Mouse (Mus musculus) lung, postnatal 14 days (tissue): Measurements from ENCODE around the gene Olfr809.

ENCODE experiments used
- DNase-seq: peaks from one replicate; pipeline ENCODE4 v3.0.0; 2021

The Olfr809 gene

DNA sequence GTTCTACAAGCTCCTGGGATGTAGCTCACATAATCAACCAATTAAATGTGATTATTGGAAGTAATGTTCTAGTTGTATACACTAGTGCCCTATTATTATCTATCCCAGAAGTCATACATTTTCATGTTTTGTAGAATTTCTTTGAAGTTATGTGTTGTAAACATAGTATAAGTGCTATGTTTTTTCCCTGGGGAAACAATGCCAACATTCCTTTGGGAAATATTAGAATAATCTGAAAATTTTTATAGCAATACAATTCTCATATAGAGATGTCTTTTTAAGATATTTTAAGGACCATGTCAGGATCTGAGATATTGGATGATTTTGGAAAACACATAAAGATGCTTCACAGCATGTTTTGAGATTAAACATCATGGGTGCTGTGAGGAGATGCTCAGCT, at the start of gene Olfr809:
TSS of gene Olfr809 (plus strand) at position 301 of the 400 bp plus-strand sequence.
- no peak for DNase-seq

GRCm38 (mm10) chr10:129729275-129729674, 45.2 kb upstream of the Olfr809 start, which contains the start of gene Olfr805:
Gene Olfr805 (minus strand): TSS chr10:129729375.
- DNase-seq = no peak

DNA sequence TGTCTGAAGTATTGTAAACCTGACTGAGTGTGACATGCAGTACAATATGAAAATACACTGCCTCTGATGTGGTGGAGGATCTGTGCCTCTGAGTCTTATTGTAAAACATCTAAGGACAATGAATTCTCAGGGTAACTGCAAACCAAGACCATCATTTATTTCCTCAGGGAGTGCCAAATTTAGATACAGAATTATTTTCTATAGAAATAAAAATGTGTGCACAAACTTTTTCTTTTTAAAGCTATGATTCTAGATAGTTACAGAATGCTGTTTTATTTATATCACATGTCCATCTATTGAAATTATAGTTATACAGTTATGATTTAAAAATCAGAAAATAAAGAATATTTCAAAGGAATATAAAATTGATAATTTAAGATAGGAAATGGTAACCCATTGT, 32.6 kb upstream of the Olfr809 start, which contains the start of gene Olfr806:
TSS of gene Olfr806 (minus strand) at position 101 of the 400 bp plus-strand sequence.
- DNase-seq = no peak

- no peak for DNase-seq
Observed at GRCm38 (mm10) chr10:129757693-129758092, 16.7 kb upstream of the Olfr809 start, which contains the start of gene Olfr807. Gene Olfr807 (minus strand): TSS chr10:129757793.

- DNase-seq = no peak
Observed at GRCm38 (mm10) chr10:129765182-129765581, 9.3 kb upstream of the Olfr809 start, which contains the start of gene Olfr808. Gene Olfr808 (plus strand): TSS chr10:129765482.

- no peak for DNase-seq
Observed at GRCm38 (mm10) chr10:129778123-129778522, 3.7 kb downstream of the Olfr809 start.

- no peak for DNase-seq
Observed at GRCm38 (mm10) chr10:129794817-129795216, 20.4 kb downstream of the Olfr809 start, which contains the start of gene Olfr810. Gene Olfr810 (minus strand): TSS chr10:129794917.

GRCm38 (mm10) chr10:129804296-129804695, 29.9 kb downstream of the Olfr809 start, which contains the start of gene Olfr811:
Gene Olfr811 (minus strand): TSS chr10:129804396.
- no peak for DNase-seq
